9 mouse cellular contexts compared by ENCODE assay signal in the genomic region with DNA sequence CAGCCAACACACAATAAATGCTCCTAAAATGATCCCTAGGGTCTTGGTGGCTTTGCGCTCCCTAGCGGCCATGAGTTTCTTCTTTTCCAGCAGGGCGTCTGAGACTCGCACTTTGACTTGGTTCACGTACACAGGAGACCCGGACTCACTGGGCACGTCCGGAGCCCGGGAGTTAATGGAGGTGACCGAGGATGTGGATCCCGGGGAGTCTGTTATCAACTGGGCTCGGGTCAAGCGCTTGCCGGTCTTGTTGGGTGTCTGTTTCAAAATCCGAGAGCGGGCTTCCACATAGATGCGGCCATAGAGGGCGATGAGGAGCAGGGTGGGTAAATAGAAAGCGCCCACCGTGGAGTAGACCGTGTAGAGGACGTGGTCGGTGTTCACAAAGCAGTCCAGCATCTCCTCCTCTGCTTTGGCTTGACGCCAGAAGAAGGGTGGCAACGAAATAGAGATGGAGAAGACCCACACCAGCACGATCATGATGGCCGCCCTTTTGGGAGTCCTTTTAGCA. TPM values are rescaled to one million over a fixed set of nuclear protein-coding genes. Genes with fewer than 3 reads are reported as not detected.
DNase-seq lines count a peak whose midpoint lies in the region; ATAC-seq lines count a peak whose summit lies in the region.
"Had no signal": no experiment of that assay in that cellular context is flagged by ENCODE, and none has a peak within 500 bp of the region (broad histone marks: within the 10 kb centered on the region; RNA-seq: fewer than 3 reads in every experiment).

No protein-coding gene starts in this region.

- peak overlapping the region; percentile 99 for H3K4me2 ChIP-seq in kidney, embryonic 15.5 days
- H3K4me2 ChIP-seq in liver, embryonic 15.5 days, result peak overlapping the region; percentile 54; the same call in 1 of the 2 replicates

- 5% methylated on average over 27 of the region's 27 CpGs for whole genome bisulfite sequencing in kidney, embryonic 15.5 days
- WGBS in liver, embryonic 15.5 days (ENCODE audit: insufficient replicate concordance), result 1% methylated on average over 27 of the region's 27 CpGs

- H3K9ac ChIP-seq in kidney, embryonic 15.5 days, result no peak overlapping the region
- no peak overlapping the region for H3K9ac ChIP-seq in liver, embryonic 15.5 days

- H3K27ac ChIP-seq in kidney, embryonic 15.5 days, result no peak overlapping the region
- no peak overlapping the region for H3K27ac ChIP-seq in liver, embryonic 15.5 days (replicated peaks)

- H3K4me1 ChIP-seq in kidney, embryonic 15.5 days, result peaks cover 24% of the 10 kb centered on the region
- H3K4me1 ChIP-seq in liver, embryonic 15.5 days (replicated peaks), result no peaks in the 10 kb centered on the region

- H3K9me3 ChIP-seq in kidney, embryonic 15.5 days (replicated peaks), result no peaks in the 10 kb centered on the region
- H3K9me3 ChIP-seq in liver, embryonic 15.5 days (replicated peaks), result no peaks in the 10 kb centered on the region

- DNase-seq in gastrocnemius, postnatal 10 days, result peak; percentile 3
- DNase-seq in gastrocnemius, postnatal 25 days, result no peak
- DNase-seq in adrenal gland, postnatal 14 days, result peak; percentile 54
- DNase-seq in frontal cortex, postnatal 10 days (ENCODE audit: low spot score in 2 of 2), result peak; percentile 29 to 30
- DNase-seq in retina, postnatal 1 day, result peak; percentile 68
- DNase-seq in gastrocnemius, adult 18-20 months (ENCODE audit: low spot score), result no peak

- no peak for ATAC-seq in kidney, embryonic 15.5 days (replicated peaks; ENCODE audit: low FRiP score)
- no peak for ATAC-seq in liver, embryonic 15.5 days (ENCODE audit: insufficient read depth)

- peaks cover 67% of the 10 kb centered on the region for H3K27me3 ChIP-seq in kidney, embryonic 15.5 days
- H3K27me3 ChIP-seq in liver, embryonic 15.5 days, result peaks cover 57% of the 10 kb centered on the region
- H3K27me3 ChIP-seq: CH12.LX had no signal

- H3K36me3 ChIP-seq in kidney, embryonic 15.5 days, result no peaks in the 10 kb centered on the region
- H3K36me3 ChIP-seq in liver, embryonic 15.5 days (replicated peaks), result no peaks in the 10 kb centered on the region

- H3K4me3 ChIP-seq in kidney, embryonic 15.5 days (replicated peaks), result peak overlapping the region; percentile 68
- no peak overlapping the region for H3K4me3 ChIP-seq in liver, embryonic 15.5 days (replicated peaks)

RNA-seq across cellular contexts. Expression of a gene that starts 2.0 kb away (rescaled TPM):
- total RNA-seq in gastrocnemius, postnatal 10 days (2021), result under 1 TPM; 0.11 to 0.12 TPM
- total RNA-seq in gastrocnemius, postnatal 25 days (2021), result under 1 TPM; 0.18 to 0.32 TPM
- 9.1 and 10.4 TPM in 2 replicates for total RNA-seq in adrenal gland, postnatal 14 days (2021)
- 0.30 and 0.40 TPM in 2 replicates for polyA plus RNA-seq in kidney, embryonic 15.5 days (2015; fragmentation: Nextera tagmentation; extraction: Ambion mirVana)
- 0.05 TPM in 1 of 2 replicates, not detected in the other for polyA plus RNA-seq in liver, embryonic 15.5 days (2015; fragmentation: Nextera tagmentation; extraction: Ambion mirVana)
- under 1 TPM; 0.16 to 0.21 TPM for total RNA-seq in gastrocnemius, adult 18-20 months (2021)
- total RNA-seq: CH12.LX had no signal

Comparison
In these comparisons a context has a peak if more than half of its experiments do, and no peak if none do; other contexts are left out.
1. DNase-seq: peak in gastrocnemius, postnatal 10 days (single experiment), adrenal gland, postnatal 14 days (single experiment), frontal cortex, postnatal 10 days (2 of 2) and retina, postnatal 1 day (single experiment); none in gastrocnemius, postnatal 25 days (single experiment) and gastrocnemius, adult 18-20 months (single experiment).